Mouse (Mus musculus) forebrain, embryonic 10.5 days (tissue): ENCODE data around the gene Fam104a. TPM values are rescaled to one million over a fixed set of nuclear protein-coding genes. Genes with fewer than 3 reads are reported as not detected.

Experiments
- DNase-seq: peaks from one replicate; pipeline ENCODE4 v3.0.0-alpha.2; 2017; ENCODE audit warnings: low spot score; ENCODE audit errors: extremely low spot score
- H3K27ac ChIP-seq: fragments of 300-500 bp; sonication (generic); 2 replicates; pipeline ENCODE4 v1.5.1; 2016; ENCODE audit warnings: mild to moderate bottlenecking
- H3K27me3 ChIP-seq: fragments of 300-500 bp; sonication (generic); 2 replicates; pipeline ENCODE4 v1.6.1; 2016; ENCODE audit warnings: mild to moderate bottlenecking; ENCODE audit not compliant: poor library complexity, severe bottlenecking
- H3K36me3 ChIP-seq: fragments of 300-500 bp; sonication (generic); replicated peaks from 2 replicates; pipeline ENCODE4 v1.6.1; 2016; ENCODE audit warnings: mild to moderate bottlenecking, moderate library complexity
- H3K4me1 ChIP-seq: fragments of 300-500 bp; sonication (generic); 2 replicates; pipeline ENCODE4 v1.6.1; 2016
- H3K4me3 ChIP-seq: fragments of 300-500 bp; sonication (generic); 2 replicates; pipeline ENCODE4 v1.5.1; 2016; ENCODE audit warnings: mild to moderate bottlenecking, moderate library complexity
- H3K9me3 ChIP-seq: fragments of 300-500 bp; sonication (generic); 2 replicates; pipeline ENCODE4 v1.6.1; 2016; ENCODE audit warnings: mild to moderate bottlenecking, moderate library complexity
- WGBS: fragments of 180-500 bp; shearing (Covaris S2); methylation state at CpG from one replicate; pipeline ENCODE4 v1.1.7; 2016; 5-methylcytosine and 5-hydroxymethylcytosine counted together
- polyA plus RNA-seq: library from polyadenylated mRNA; unstranded; fragments of >200 nt; fragmentation: Nextera tagmentation; extraction: Ambion mirVana; gene quantifications from 2 replicates; pipeline ENCODE4 v1.2.1, GENCODE M21; 2016

The Fam104a gene
- polyA plus RNA-seq, 1 experiment from 2014 or later = 56.6 TPM

DNA sequence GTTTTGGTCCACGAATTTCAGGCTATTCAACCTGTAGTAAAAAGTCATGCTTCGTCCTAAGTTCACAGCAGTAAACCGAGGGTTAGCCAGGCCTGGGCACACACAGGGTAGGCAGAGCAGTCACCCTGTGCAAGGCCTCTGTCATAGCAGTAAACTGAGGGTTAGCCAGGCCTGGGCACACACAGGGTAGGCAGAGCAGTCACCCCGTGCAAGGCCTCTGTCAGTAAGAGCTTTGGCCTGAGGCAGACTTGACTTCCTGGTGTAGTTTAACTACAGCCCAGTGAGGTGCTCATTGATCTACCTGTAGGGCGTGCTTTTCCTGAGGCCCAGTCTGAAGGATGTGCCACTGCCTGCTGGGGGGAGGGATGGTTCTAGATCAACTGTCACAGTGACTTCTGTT, 7.4 kb upstream of the Fam104a start:
- no peaks in the 10 kb centered on the region for H3K27me3 ChIP-seq
- H3K4me1 ChIP-seq = peaks cover 13% of the 10 kb centered on the region
- 87% methylated on average over 5 of the region's 5 CpGs for WGBS
- H3K4me3 ChIP-seq = no peak overlapping the region
- DNase-seq = no peak
- H3K36me3 ChIP-seq = peaks cover 93% of the 10 kb centered on the region
- no peak overlapping the region for H3K27ac ChIP-seq
- peaks cover 13% of the 10 kb centered on the region; the same call in 1 of the 2 replicates for H3K9me3 ChIP-seq

DNA sequence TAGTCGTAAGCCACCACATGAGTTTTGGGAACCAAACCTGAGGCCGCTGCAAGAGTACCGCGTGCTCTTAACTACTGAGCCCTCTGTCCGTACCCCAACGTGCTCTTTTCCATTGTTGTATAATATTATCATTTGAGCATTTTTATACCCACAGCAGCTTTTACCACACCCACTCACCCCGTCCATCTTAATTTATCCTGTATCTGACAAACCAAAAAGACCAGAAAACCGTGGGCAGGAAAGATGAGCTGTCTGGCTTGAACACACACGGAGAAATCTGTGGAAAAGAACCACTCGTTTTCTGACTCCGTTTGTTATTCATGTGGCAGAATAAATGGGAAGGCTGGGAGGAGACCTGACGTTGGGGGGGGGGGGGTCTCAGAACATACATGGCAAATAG, 6.6 kb upstream of the Fam104a start:
- Histone ChIP-seq H3K27ac (no peak overlapping the region), H3K27me3 (no peaks in the 10 kb centered on the region), H3K4me1 (peaks cover 19% of the 10 kb centered on the region), H3K9me3 (peaks cover 6% of the 10 kb centered on the region; the same call in 1 of the 2 replicates), H3K36me3 (peaks cover 84% of the 10 kb centered on the region), H3K4me3 (no peak overlapping the region)
- no peak for DNase-seq
- WGBS = 95% methylated on average over 12 of the region's 12 CpGs

DNA sequence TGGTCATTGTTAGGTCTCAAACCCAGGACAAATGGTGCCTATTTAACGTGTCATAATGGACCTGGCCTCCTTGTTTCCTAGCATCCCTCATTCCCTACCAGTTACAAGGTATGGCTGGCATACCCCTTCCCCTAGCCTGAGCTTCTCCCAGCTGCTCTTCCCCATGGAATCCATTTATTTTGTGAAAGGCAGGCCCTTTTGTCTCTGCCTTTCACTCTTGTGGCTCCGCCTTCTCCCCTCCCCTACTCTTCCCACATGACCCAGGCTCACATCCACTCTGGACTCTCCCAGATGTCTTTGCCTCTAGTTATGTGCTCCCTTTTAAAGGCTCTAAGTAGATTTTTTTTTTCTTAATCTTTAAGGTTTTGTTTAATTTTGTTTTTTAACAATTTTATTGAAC, 3.1 kb upstream of the Fam104a start:
- peak overlapping the region; percentile 26; the same call in 1 of the 2 replicates for H3K4me3 ChIP-seq
- DNase-seq = no peak
- WGBS = 63% methylated on average over 2 of the region's 2 CpGs

DNA sequence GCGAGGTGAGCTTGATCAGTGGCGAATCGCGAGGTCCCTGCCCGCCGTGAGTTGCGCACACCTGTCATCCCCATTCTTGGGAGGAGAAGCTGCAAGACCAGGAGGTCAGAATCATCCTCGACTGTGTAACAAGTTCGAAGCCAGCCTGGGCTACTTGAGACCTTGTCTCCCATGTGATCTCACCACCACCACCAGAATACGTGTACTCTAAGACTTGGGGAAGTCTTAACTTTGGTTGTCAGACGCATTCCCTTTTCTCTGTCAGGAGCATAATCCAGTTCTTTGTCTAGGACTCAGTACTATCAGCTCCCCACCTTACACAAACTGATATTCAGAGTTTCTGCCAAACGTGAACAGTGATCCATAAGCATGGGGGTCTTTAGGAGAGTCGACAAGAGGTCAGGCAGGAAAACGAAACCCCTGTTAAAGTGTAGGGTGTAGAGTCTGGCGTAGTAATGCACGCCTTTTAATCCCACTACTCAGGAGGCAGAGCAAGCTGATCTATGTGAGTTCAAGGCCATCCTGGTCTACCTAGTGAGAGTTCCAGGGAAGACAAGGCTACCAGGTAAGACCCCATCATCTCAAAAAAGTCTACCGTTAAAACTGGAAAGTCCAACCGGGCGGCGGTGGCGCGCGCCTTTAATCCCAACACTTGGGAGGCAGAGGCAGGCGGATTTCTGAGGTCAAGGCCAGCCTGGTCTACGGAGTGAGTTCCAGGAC, 912 bp upstream of the Fam104a start:
- Histone ChIP-seq H3K27me3 (no peaks in the 10 kb centered on the region), H3K9me3 (no peaks in the 10 kb centered on the region), H3K36me3 (peaks cover 28% of the 10 kb centered on the region), H3K4me3 (peak overlapping the region; percentile 90), H3K27ac (peak overlapping the region; percentile 95), H3K4me1 (peaks cover 56% of the 10 kb centered on the region)
- DNase-seq = no peak
- WGBS = 44% methylated on average over 25 of the region's 25 CpGs

More for the DNA sequence above, 3.1 kb upstream of the Fam104a start:
- peaks cover 50% of the 10 kb centered on the region for H3K36me3 ChIP-seq
- H3K9me3 ChIP-seq = no peaks in the 10 kb centered on the region
- no peaks in the 10 kb centered on the region for H3K27me3 ChIP-seq
- peaks cover 43% of the 10 kb centered on the region for H3K4me1 ChIP-seq
- peak overlapping the region; percentile 77 for H3K27ac ChIP-seq

DNA sequence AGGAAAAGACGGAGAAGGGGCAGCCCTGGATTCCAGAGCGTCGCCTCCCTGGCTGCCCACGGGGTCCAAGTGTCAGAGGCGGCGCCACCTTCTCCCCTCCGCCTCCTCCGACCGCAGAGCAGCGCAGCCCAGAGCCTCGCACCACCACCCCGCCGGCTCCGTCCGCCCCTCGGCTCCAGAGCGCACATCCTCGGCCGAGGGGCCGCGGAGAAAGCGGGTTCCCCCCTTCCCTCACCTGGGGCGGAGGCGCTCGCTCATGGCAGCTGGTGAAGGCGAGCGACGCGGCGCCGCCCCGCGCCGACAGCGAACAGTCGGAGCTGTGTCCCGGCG, 363 bp downstream of the Fam104a start:
- H3K27ac ChIP-seq = peak overlapping the region; percentile 95
- no peak for DNase-seq
- peaks cover 15% of the 10 kb centered on the region for H3K36me3 ChIP-seq
- WGBS = under 1% methylated on average over 38 of the region's 38 CpGs
- H3K4me1 ChIP-seq = peaks cover 56% of the 10 kb centered on the region
- peak overlapping the region; percentile 90 for H3K4me3 ChIP-seq
- no peaks in the 10 kb centered on the region for H3K27me3 ChIP-seq
- H3K9me3 ChIP-seq = no peaks in the 10 kb centered on the region

DNA sequence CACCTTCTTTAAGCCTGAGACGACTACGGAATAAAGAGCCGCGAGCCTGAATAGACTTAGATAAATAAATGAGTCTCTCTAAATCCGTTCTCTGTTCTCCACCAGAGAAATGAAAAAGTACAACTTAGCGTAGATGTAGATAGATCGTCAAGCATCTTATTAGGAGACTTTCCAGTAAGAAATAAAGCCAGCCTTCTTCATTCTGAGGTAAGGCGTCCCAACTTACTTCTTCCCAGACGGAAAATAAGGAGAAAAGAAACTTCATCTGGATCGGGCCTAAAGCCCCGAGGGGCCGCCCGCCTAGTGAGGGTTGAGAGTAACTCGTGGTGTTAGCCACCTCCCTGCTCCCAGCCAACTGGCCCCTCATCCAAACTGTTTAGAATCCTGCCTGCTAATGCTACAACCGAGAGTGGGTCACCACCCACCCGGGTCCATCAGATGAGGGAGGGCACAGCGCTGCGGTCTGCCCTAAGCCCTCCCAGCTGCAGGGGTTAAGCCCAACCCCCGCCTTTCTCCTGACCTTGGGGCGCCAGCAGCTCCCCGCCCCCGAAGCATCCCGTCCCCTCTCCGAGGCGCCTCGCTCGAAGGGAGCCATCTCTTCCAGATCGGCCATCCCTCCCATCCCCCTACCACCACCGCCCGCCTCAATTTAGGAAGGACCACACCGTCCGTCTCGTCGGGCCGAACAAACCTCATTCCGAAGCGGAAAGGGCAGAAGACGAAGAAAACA, 893 bp downstream of the Fam104a start:
- Histone ChIP-seq H3K4me3 (peak overlapping the region; percentile 90), H3K4me1 (peaks cover 56% of the 10 kb centered on the region), H3K36me3 (peaks cover 10% of the 10 kb centered on the region), H3K9me3 (no peaks in the 10 kb centered on the region), H3K27me3 (no peaks in the 10 kb centered on the region), H3K27ac (peak overlapping the region; percentile 95)
- peak; percentile 66 for DNase-seq
- WGBS = 3% methylated on average over 38 of the region's 38 CpGs

DNA sequence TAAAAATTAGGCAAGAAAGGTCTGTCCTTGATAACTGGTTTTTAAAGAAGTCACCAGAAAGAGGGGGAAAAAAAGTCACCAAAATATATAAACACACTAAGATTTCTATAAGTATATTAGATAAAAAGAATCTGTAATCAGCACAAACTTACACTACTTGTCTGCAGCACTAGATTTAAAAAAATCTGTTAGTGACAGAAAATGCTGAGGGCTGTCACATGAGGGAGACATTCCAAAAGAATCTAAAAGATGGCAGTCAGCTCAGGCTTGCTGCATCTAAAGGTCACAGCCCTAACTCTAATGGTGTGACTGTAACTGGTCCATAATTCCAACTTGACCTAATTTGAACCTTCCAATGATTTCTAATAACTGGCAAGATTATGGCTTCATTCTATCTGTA, 2.0 kb downstream of the Fam104a start:
- H3K36me3 ChIP-seq = peaks cover 10% of the 10 kb centered on the region
- H3K27me3 ChIP-seq = no peaks in the 10 kb centered on the region
- H3K27ac ChIP-seq = no peak overlapping the region
- no peak for DNase-seq
- H3K4me3 ChIP-seq = peak overlapping the region; percentile 90; the same call in 1 of the 2 replicates
- peaks cover 53% of the 10 kb centered on the region for H3K4me1 ChIP-seq
- no peaks in the 10 kb centered on the region for H3K9me3 ChIP-seq

DNA sequence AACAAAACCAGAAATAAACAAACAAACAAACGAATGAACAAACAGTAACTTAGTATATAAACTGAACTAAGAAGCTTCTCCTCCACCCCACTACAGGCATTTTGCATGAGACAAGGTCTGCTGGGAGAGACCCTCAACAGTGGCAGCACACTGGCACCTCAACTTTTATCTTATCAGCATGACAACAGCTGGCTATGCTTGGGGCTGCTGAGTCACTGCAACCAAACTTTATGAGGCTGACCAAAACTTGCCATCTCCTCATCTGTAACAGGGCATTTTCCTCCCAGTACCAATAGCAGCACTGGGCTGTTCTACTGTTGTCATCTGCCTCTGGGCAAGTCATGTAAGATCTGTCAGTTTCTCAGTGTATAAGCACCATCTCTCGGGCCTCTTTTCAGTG, 3.0 kb downstream of the Fam104a start:
- Histone ChIP-seq H3K27ac (no peak overlapping the region), H3K9me3 (no peaks in the 10 kb centered on the region), H3K36me3 (peaks cover 18% of the 10 kb centered on the region), H3K4me1 (peaks cover 44% of the 10 kb centered on the region), H3K27me3 (no peaks in the 10 kb centered on the region), H3K4me3 (no peak overlapping the region; the same call in 1 of the 2 replicates)
- no peak for DNase-seq
- 86% methylated on average over 2 of the region's 2 CpGs for WGBS

DNA sequence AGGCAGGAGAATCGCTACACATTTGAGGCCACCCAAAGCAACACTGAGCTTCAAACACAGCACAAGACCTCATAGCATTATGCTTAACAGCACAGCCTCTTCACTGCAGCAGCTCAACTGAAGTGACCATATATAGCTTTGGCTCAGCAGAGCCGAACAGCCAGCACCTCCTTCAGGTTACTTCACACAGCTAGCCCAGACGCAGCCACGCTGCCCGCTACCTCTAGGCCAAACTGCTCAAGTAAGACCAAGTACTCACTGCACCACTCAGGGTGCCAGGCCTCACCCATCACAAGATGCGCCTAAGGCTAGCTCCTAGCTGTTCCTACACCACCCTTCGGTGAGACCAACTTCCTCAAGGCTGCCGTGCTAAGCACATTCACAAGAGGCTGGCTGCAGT, 5.6 kb downstream of the Fam104a start:
- Histone ChIP-seq H3K36me3 (peaks cover 44% of the 10 kb centered on the region), H3K27me3 (no peaks in the 10 kb centered on the region), H3K4me1 (peaks cover 28% of the 10 kb centered on the region), H3K27ac (no peak overlapping the region), H3K9me3 (no peaks in the 10 kb centered on the region), H3K4me3 (no peak overlapping the region)
- WGBS = 93% methylated on average over 8 of the region's 8 CpGs
- DNase-seq = no peak

DNA sequence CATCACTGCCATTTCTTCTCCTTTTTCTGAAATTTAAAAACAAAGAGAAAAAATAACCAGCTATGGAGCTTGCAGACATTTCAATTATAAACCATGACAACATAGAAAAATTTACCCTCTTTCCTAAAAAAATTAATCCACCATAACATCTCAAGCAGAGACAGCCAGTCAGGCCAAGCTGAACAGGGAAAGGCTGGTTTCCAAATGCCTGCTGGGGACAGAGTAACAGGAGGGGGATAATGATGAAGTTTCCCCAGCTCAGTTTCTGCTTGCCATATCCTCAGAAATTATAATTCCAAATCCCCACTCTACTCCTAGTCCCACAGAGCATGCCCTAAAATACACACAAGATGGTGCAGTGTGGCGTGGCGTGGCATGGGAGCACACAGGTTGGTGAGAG, 6.6 kb downstream of the Fam104a start:
- Histone ChIP-seq H3K9me3 (no peaks in the 10 kb centered on the region), H3K27ac (no peak overlapping the region), H3K27me3 (no peaks in the 10 kb centered on the region), H3K4me3 (no peak overlapping the region), H3K36me3 (peaks cover 53% of the 10 kb centered on the region), H3K4me1 (peaks cover 20% of the 10 kb centered on the region)
- DNase-seq = no peak
- WGBS = 94% methylated on average over 2 of the region's 2 CpGs

DNA sequence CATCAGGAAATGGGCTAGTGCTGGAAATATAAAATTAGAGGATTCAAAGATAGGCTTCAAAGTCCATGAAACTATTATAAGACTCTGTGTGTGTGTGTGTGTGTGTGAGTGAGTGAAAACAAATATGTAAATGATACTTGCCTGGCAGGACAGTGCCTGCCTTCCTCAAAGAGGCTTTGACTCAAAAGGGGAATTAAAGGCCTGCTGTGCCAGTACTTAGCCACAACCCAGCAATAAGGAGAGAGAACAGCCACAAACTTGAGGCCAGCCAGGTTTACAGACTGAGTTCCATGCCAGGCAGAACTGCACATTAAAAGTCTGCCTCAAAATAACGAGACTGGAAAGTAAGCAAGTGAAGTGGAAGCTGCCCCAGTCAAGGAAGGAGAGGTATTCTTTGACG, 7.1 kb downstream of the Fam104a start:
- no peak overlapping the region for H3K27ac ChIP-seq
- H3K9me3 ChIP-seq = no peaks in the 10 kb centered on the region
- peaks cover 59% of the 10 kb centered on the region for H3K36me3 ChIP-seq
- 87% methylated on average over 2 of the region's 2 CpGs for WGBS
- DNase-seq = no peak
- no peaks in the 10 kb centered on the region for H3K27me3 ChIP-seq
- no peak overlapping the region for H3K4me3 ChIP-seq
- H3K4me1 ChIP-seq = peaks cover 15% of the 10 kb centered on the region

DNA sequence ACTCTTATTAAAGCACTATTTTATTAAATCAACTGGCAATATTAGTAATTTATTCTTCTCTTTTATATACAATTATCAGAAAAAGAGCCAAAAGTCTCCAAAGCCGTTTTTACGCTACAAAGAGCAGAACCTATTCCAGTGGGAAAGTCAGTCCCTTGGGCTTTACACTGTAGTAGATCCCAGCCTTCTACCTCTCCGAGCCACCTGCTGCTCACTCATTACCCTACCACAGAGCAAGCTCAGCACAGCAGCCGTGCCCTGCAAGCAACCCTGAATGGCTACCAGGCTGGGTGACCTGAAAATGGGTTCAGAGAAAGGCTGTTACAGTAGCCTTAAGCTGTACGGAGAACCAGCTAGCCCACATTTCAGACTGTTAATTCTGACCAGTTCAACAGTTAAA, 9.4 kb downstream of the Fam104a start:
- Histone ChIP-seq H3K36me3 (peaks cover 79% of the 10 kb centered on the region), H3K4me3 (no peak overlapping the region), H3K9me3 (no peaks in the 10 kb centered on the region), H3K27me3 (no peaks in the 10 kb centered on the region), H3K27ac (no peak overlapping the region), H3K4me1 (peaks cover 4% of the 10 kb centered on the region; the same call in 1 of the 2 replicates)
- 90% methylated on average over 5 of the region's 5 CpGs for WGBS
- DNase-seq = no peak

DNA sequence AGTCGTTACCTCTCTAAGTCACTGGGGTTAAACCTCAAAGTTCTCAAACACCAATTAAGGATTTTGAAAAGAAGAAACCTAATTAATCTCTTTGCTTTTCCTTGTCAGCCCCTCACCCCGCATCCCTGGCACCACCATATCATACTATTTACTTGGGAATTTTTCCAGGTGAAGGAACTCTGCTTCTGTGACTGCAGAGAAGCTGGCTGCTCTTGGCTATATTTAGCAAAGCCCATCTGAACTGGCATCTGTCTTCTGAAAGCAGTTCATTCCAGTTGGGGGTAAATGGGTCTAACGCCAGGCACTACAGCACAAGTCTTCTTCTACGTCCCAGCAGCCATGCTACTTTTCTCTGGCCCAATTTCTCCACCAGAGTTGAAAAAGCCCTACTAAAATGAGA, 10.3 kb downstream of the Fam104a start:
- Histone ChIP-seq H3K4me1 (peaks cover 4% of the 10 kb centered on the region; the same call in 1 of the 2 replicates), H3K27ac (no peak overlapping the region), H3K36me3 (peaks cover 89% of the 10 kb centered on the region), H3K9me3 (no peaks in the 10 kb centered on the region), H3K27me3 (no peaks in the 10 kb centered on the region), H3K4me3 (no peak overlapping the region)
- no peak for DNase-seq
- WGBS = 96% methylated on average over 4 of the region's 4 CpGs
